Mouse (Mus musculus) MEL-GATA-1-ER (cell line): ENCODE measurements around the gene Gm3642.
"Not testable (repeated sequence)": the region's sequence is repeated elsewhere in the genome, so short reads cannot be mapped to it uniquely, and the experiment has no call there.

Experiments used
- DNase-seq: peaks from one replicate; pipeline ENCODE4 v3.0.0-alpha.2; 2012; ENCODE audit warnings: low read depth; ENCODE audit errors: extremely low read depth

The Gm3642 gene

DNA sequence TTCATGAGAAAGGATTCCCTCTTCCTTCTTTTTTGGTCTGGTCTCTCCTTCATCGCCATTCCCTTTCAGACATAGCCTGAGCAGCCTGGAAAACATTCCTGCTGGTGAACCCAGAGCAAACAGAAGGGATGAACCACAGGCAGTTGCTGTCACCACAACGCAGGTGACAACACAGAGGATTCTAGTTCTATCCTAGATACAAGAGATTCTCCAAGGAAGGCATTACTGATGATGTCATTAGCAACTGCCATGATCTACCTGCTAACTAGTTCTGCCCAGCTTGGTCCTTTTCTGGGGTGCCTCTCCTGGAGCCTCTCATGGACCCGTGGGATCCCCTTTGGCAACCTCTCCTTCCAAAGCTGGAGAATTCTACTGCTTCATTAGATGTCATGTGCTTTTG, at the start of gene Gm3642:
Gm3642 (minus strand) TSS at position 101 of the 400 bp plus-strand sequence.
- DNase-seq = not testable (repeated sequence)

GRCm38 (mm10) chr14:6889521-6890012, 49.5 kb upstream of the Gm3642 start, which contains the start of gene Gm3667:
Gene Gm3667, minus strand, starts transcription at chr14:6889962.
- DNase-seq = not testable (repeated sequence)

DNA sequence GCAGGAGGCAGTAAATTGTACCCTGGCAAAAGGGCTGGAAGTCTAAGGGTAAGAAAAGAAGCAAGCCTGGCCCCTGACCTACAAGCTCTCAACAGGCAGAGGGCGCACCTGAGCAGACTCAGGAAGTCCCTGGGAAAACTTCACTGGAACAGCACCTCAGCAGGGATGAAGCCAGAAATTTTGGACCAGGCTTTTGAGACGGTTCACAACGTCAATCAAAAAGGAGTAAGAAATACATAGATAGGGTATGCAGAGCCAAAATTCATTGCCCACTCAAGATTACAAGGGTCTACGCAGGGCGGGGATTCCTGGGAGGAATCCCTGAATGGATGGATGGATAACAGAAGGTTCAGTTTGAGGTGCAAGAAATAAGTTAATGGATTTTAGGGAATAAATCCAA, 48.7 kb upstream of the Gm3642 start:
- not testable (repeated sequence) for DNase-seq

DNA sequence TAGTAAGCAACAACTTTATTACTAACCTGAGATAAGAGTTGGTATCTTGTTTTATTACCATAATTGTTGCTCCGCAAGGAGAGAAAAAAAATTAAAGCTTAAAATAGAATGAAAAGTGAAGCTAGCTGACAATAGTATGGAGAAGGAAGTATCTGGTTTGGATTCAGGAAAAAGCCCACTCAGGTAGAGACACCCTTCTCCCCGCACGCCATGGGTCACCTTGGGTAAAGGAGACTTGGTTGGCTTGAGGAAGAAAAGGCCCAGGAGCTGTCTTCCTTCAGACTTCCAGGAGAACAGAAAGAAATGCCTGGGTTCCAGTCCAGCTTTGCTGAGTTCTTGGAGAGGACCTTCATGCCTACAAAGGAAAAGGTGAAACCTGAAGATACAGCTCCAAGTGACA, 16.8 kb downstream of the Gm3642 start:
- DNase-seq = not testable (repeated sequence)
